Mouse (Mus musculus): ENCODE measurements at regions not wholly inside any gene's neighbourhood (a gene's known extent, or its start where the extent isn't known, plus 50 kb on each side); places are given as distances from the start of the nearest gene placed in this dataset.

- no peak for DNase-seq (ENCODE audit: inconsistent age in 2 of 2, low spot score in 1 of 2)
Observed at GRCm38 (mm10) chr12:50734135-50734534, 85.2 kb upstream of the Prkd1 start.

- DNase-seq (ENCODE audit: inconsistent age in 2 of 2, low spot score in 1 of 2): no peak
Observed at GRCm38 (mm10) chr12:50712615-50713014, 63.7 kb upstream of the Prkd1 start.

DNA sequence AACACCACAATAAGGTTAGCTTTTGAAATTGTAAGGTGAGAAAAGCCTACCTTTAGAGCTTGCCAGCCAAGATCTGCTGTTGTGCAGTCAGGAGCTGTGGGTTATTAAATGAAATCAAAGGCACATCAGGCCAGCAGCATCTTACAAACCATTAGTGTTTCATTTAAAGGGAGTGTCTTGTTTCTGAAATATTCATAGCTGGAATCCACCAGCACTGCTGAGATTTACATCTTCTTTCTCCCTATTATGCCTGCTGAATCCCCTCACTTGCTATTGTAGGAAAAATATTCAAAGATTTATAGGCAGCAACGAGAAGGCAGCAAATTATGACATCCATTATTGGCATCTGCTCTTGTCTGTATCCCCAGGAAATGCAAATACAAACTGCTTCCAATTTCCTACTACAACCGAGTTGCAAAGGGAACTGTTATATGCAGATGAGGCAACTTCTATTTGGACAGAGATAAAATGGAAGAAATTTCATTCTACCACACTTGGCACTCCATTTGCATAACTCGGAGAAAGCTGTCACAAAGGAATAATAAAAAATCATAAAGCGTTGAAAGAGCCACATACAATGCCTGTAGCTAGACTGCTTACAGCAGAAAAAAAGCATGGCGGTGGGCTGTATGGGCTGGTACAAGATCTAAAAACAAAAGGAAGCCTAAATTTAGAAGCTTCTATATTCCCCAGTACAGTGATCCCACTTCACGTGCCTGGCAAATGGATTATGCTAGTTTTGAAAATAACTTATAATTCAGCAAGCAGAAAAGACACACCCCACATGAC, 60.3 kb upstream of the Prkd1 start:
- DNase-seq (ENCODE audit: inconsistent age in 2 of 2, low spot score in 1 of 2): no peak

DNA sequence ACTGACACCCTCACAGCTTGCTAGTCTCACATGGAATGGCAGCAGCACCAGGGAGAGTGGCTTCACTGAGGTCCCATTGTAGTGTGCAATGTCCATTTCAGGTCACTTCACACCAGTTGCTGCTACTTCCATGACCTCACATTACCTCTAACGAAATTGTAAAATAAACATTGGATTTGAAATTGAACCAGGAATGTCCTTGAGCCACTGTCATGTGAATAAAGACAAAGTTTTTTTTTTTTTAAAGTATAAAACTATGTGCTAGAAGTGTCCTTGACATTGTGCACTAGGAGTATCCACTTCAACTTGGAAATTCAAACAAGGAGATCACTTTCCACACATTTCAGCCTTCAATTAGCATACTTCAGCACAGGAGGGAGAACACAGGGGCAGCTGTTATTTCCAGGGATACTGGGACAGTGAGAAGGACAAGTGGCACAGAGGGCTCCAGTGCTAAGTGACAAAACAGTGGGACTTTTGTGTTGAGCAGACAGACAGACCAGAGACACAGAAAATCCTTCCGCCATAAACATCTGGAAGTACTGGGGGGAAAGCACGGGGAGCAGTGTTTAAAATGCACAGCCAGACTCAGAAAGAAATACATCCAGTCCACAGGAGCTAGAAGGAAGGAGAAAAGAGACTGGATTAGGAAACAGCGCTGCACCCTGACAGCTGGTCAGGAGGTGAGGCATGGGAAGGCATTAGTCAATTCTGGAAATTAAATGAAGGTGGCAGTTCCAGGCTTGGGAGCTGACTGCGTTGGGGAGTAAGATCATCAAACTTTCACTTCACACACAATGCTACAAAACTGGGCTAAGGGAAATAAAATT, 49.9 kb upstream of the Prkd1 start:
- DNase-seq (ENCODE audit: inconsistent age in 2 of 2, low spot score in 1 of 2): peak; percentile 5 to 53

All from adrenal gland, adult (tissue).